Comparison of ENCODE assay signal across 13 mouse cellular contexts in the genomic region with DNA sequence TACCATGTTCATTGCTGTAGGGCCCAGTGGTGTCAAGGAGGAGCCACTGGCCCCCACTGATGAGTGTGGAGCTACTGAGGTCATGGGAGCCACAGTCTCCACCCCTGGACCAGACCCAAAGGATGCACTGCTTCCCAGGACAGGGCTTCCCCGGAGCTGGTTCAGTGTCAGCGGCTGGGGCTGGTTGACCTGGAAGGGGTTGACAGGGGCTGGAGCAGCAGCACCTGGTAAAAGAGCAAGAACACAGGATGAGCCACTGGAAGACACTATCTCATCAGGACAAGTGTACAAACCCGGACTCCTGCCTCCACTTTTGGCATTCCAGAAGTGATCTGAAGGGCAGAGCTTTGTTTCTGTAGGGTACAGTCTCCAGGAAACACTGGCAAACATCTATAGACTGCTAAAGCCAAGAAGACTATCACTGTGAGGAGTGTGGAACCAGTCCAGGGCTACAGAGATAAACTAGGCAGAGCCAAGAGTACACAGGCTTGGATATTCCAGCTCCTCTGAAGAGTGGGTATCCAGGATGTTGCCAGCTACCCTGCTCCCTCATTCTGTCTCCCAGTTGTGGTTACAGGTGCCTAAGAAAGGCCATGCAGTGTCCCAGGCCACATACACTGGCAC. TPM values are rescaled to one million over a fixed set of nuclear protein-coding genes. Genes with fewer than 3 reads are reported as not detected.
"Had no signal": no experiment of that assay in that cellular context is flagged by ENCODE, and none has a peak within 500 bp of the region (broad histone marks: within the 10 kb centered on the region; RNA-seq: fewer than 3 reads in every experiment).

No protein-coding gene starts in this region.

- H3K27me3 ChIP-seq: limb, embryonic 13.5 days; neural tube, embryonic 15.5 days had no signal

- H3K9me3 ChIP-seq: limb, embryonic 13.5 days; neural tube, embryonic 15.5 days had no signal

- DNase-seq: kidney, postnatal 36 days; left cerebral cortex, postnatal 4 days; lung, adult 18-20 months; midbrain, embryonic 14.5 days; right cerebral cortex, adult 18-20 months; right cerebral cortex, postnatal 25 days; thymus, postnatal 36 days had no signal

- H3K27ac ChIP-seq: kidney, postnatal 0 days; limb, embryonic 13.5 days; liver, embryonic 14.5 days; neural tube, embryonic 15.5 days had no signal

- H3K4me3 ChIP-seq: limb, embryonic 13.5 days; myocyte; neural tube, embryonic 15.5 days had no signal

- H3K9ac ChIP-seq: limb, embryonic 13.5 days; liver, embryonic 14.5 days; neural tube, embryonic 15.5 days had no signal

- H3K4me2 ChIP-seq: limb, embryonic 13.5 days; neural tube, embryonic 15.5 days had no signal

- H3K4me1 ChIP-seq: limb, embryonic 13.5 days; neural tube, embryonic 15.5 days had no signal

RNA-seq across cellular contexts. Expression of a gene that starts 34.4 kb away (rescaled TPM):
- total RNA-seq: megakaryocyte-erythroid progenitor cell, adult 5-6 weeks had no signal
